Mouse (Mus musculus) brain, embryonic 14.5 days (tissue): ENCODE measurements at regions not wholly inside any gene's neighbourhood (a gene's known extent, or its start where the extent isn't known, plus 50 kb on each side); places are given as distances from the start of the nearest gene placed in this dataset.

Experiments
- CTCF ChIP-seq: fragments of 200-500 bp; IDR thresholded peaks from 2 replicates; pipeline ENCODE4 v1.5.1; 2012; ENCODE audit warnings: inconsistent platforms, mild to moderate bottlenecking, moderate library complexity, borderline replicate concordance; ENCODE audit not compliant: insufficient read depth, insufficient read length; ENCODE audit errors: extremely low read depth
- POLR2A ChIP-seq: fragments of 200-500 bp; IDR thresholded peaks from 2 replicates; pipeline ENCODE4 v1.6.1; 2012; ENCODE audit warnings: mild to moderate bottlenecking, inconsistent platforms, borderline replicate concordance; ENCODE audit not compliant: poor library complexity, insufficient read depth, insufficient read length, severe bottlenecking; ENCODE audit errors: extremely low read depth

GRCm38 (mm10) chr9:98754764-98755163 lies 87.5 kb upstream of the Prr23a1 start:
- TF ChIP-seq CTCF (no peak), POLR2A (no peak)
